Mouse (Mus musculus) right cerebral cortex, postnatal 14 days (tissue): Measurements from ENCODE around the gene Kdm1a.

Experiments used
- DNase-seq: peaks from one replicate; pipeline ENCODE4 v3.0.0; 2022

The Kdm1a gene

GRCm38 (mm10) chr4:136601476-136601875, 1.0 kb downstream of the Kdm1a start:
- peak; percentile 77 for DNase-seq

GRCm38 (mm10) chr4:136600536-136600935, 2.0 kb downstream of the Kdm1a start:
- DNase-seq = no peak

- no peak for DNase-seq
Observed at GRCm38 (mm10) chr4:136599869-136600268, 2.7 kb downstream of the Kdm1a start.

- no peak for DNase-seq
Observed at GRCm38 (mm10) chr4:136598268-136598876, 4.2 kb downstream of the Kdm1a start.

GRCm38 (mm10) chr4:136595221-136595620, 7.3 kb downstream of the Kdm1a start:
- no peak for DNase-seq

GRCm38 (mm10) chr4:136594006-136594405, 8.5 kb downstream of the Kdm1a start:
- no peak for DNase-seq

GRCm38 (mm10) chr4:136592111-136592510, 10.4 kb downstream of the Kdm1a start:
- DNase-seq = no peak

GRCm38 (mm10) chr4:136588003-136588402, 14.5 kb downstream of the Kdm1a start:
- DNase-seq = no peak

GRCm38 (mm10) chr4:136587221-136587827, 15.2 kb downstream of the Kdm1a start:
- no peak for DNase-seq

GRCm38 (mm10) chr4:136581885-136582284, 20.6 kb downstream of the Kdm1a start:
- no peak for DNase-seq

- no peak for DNase-seq
Observed at GRCm38 (mm10) chr4:136569998-136570397, 32.5 kb downstream of the Kdm1a start.

GRCm38 (mm10) chr4:136568629-136569028, 33.9 kb downstream of the Kdm1a start:
- no peak for DNase-seq

- no peak for DNase-seq
Observed at GRCm38 (mm10) chr4:136562755-136563154, 39.8 kb downstream of the Kdm1a start.

- no peak for DNase-seq
Observed at GRCm38 (mm10) chr4:136560270-136560991, 42.1 kb downstream of the Kdm1a start.

- DNase-seq = no peak
Observed at GRCm38 (mm10) chr4:136559690-136560089, 42.8 kb downstream of the Kdm1a start.

- no peak for DNase-seq
Observed at GRCm38 (mm10) chr4:136557638-136558037, 44.9 kb downstream of the Kdm1a start.

- no peak for DNase-seq
Observed at GRCm38 (mm10) chr4:136553108-136553507, 49.4 kb downstream of the Kdm1a start.

GRCm38 (mm10) chr4:136548381-136548801, 54.1 kb downstream of the Kdm1a start:
- DNase-seq = no peak

GRCm38 (mm10) chr4:136547721-136548120, 54.8 kb downstream of the Kdm1a start:
- DNase-seq = no peak

- DNase-seq = no peak
Observed at GRCm38 (mm10) chr4:136546279-136547045, 56.1 kb downstream of the Kdm1a start.

GRCm38 (mm10) chr4:136545151-136545550, 57.4 kb downstream of the Kdm1a start:
- DNase-seq = no peak

- peak; percentile 75 for DNase-seq
Observed at GRCm38 (mm10) chr4:136526412-136526811, 76.1 kb downstream of the Kdm1a start.

GRCm38 (mm10) chr4:136524309-136524708, 78.2 kb downstream of the Kdm1a start:
- DNase-seq = no peak
